Mouse (Mus musculus) limb, embryonic 14.5 days (tissue): Measurements from ENCODE around the gene Susd1. TPM values are rescaled to one million over a fixed set of nuclear protein-coding genes. Genes with fewer than 3 reads are reported as not detected.

ENCODE experiments used
- ATAC-seq: fragments of 200-750 bp; cut with Nextera tagmentation; 2 replicates; pipeline ENCODE4 v1.8.0; 2017; ENCODE audit warnings: low read depth, moderate number of reproducible peaks, moderate TSS enrichment; ENCODE audit not compliant: low FRiP score
- DNase-seq: peaks from one replicate; pipeline ENCODE4 v3.0.0-alpha.2; 2015; ENCODE audit warnings: low spot score
- H3K27ac ChIP-seq: fragments of 300-500 bp; sonication (generic); replicated peaks from 2 replicates; pipeline ENCODE4 v1.5.1; 2014; ENCODE audit warnings: low read depth, mild to moderate bottlenecking, low read length, moderate library complexity, mixed read lengths
- H3K27me3 ChIP-seq: fragments of 300-500 bp; sonication (generic); 2 replicates; pipeline ENCODE4 v1.6.1; 2014; ENCODE audit warnings: low read length, mixed read lengths; ENCODE audit not compliant: control insufficient read depth, insufficient read depth
- H3K36me3 ChIP-seq: fragments of 300-500 bp; sonication (generic); 2 replicates; pipeline ENCODE4 v1.6.1; 2014; ENCODE audit warnings: mild to moderate bottlenecking, low read length, moderate library complexity, mixed read lengths; ENCODE audit not compliant: control insufficient read depth, insufficient read depth
- H3K4me1 ChIP-seq: fragments of 300-500 bp; sonication (generic); 2 replicates; pipeline ENCODE4 v1.6.1; 2014; ENCODE audit warnings: antibody characterized with exemption, low read length, mixed read lengths; ENCODE audit not compliant: control insufficient read depth, insufficient read depth
- H3K4me2 ChIP-seq: fragments of 300-500 bp; sonication (generic); replicated peaks from 2 replicates; pipeline ENCODE4 v1.6.1; 2014; ENCODE audit warnings: low read depth, mild to moderate bottlenecking, low read length, moderate library complexity; ENCODE audit not compliant: severe bottlenecking
- H3K4me3 ChIP-seq: fragments of 300-500 bp; sonication (generic); replicated peaks from 2 replicates; pipeline ENCODE4 v1.5.1; 2014; ENCODE audit warnings: low read length
- H3K9ac ChIP-seq: fragments of 300-500 bp; sonication (generic); 2 replicates; pipeline ENCODE4 v1.6.1; 2014; ENCODE audit warnings: mild to moderate bottlenecking, low read depth, low read length, moderate library complexity; ENCODE audit not compliant: severe bottlenecking
- H3K9me3 ChIP-seq: fragments of 300-500 bp; sonication (generic); 2 replicates; pipeline ENCODE4 v1.6.1; 2016; ENCODE audit warnings: low read length; ENCODE audit not compliant: control insufficient read depth
- POLR2A ChIP-seq: fragments of 200-500 bp; IDR thresholded peaks from 2 replicates; pipeline ENCODE4 v1.8.0; 2012; ENCODE audit warnings: inconsistent platforms, mild to moderate bottlenecking, moderate library complexity, borderline replicate concordance; ENCODE audit not compliant: insufficient read depth, insufficient read length; ENCODE audit errors: extremely low read depth
- WGBS: fragments of 180-500 bp; shearing (Covaris S2); extraction: QIAGEN DNeasy Blood & Tissue Kit; methylation state at CpG from one replicate; pipeline ENCODE4 v1.1.7; 2014; 5-methylcytosine and 5-hydroxymethylcytosine counted together
- polyA plus RNA-seq, 2 experiments: library from polyadenylated mRNA; depleted of rRNA in 1 of 2; stranded (reverse) in 1 of 2; unstranded in 1 of 2; fragments of >200 nt; fragmentation: Nextera tagmentation in 1 of 2; extraction: Ambion mirVana in 1 of 2; gene quantifications; 2 replicates each; pipeline versions ENCODE4 v1.2.1 to v1.2.3; 2012 to 2014

Susd1 gene
- polyA plus RNA-seq, 2 experiments: 2.3 to 5.6 TPM

DNA sequence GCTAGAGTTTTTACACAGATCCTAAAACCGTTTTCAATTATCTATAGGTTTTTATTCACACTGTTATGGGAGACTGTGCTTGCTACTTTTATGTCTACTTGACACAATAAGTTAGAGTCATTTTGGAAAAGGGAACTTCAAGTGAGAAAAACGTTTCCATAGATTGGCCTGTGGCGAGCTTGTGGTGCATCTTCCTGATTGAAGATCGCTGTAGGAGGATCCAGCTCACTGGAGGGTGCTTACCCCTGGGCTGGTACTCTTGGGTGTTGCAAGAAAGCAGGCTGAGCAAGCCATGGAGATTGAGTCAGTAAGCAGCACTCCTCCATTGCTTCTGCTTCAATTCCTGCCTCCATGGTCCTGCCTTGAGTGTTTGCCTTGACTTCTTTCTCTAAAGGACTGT is 2.5 kb downstream of the Susd1 start:
- Histone ChIP-seq H3K4me3 (no peak overlapping the region), H3K4me1 (no peaks in the 10 kb centered on the region), H3K36me3 (no peaks in the 10 kb centered on the region), H3K9me3 (no peaks in the 10 kb centered on the region), H3K27ac (no peak overlapping the region), H3K4me2 (no peak overlapping the region), H3K9ac (no peak overlapping the region), H3K27me3 (peaks cover 14% of the 10 kb centered on the region; the same call in 1 of the 2 replicates)
- TF ChIP-seq POLR2A: no peak
- no peak for ATAC-seq
- 85% methylated on average over 4 of the region's 4 CpGs for WGBS
- no peak for DNase-seq

DNA sequence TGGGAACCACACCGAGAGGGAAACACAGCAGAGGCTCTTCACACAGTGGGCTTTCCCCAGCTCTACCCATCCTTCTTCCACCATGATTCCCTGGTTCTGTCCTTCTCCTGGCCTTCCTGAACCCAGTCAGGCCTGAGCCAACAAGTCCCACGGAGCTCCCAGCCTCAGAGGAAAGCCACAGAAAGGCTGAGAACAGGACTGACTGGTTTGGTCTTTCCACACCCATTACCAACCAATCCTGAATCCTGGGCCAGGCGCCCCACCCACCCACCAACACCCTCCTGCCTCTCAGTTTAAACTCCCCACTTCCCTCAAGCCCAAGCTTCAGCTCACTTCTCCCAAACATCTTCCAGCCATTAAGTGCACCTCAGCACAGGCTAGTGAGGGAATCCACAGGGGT is 4.4 kb downstream of the Susd1 start:
- no peaks in the 10 kb centered on the region for H3K9me3 ChIP-seq
- no peak for ATAC-seq
- H3K36me3 ChIP-seq: no peaks in the 10 kb centered on the region
- H3K27me3 ChIP-seq: peaks cover 10% of the 10 kb centered on the region; the same call in 1 of the 2 replicates
- no peak overlapping the region for H3K4me2 ChIP-seq
- peak; percentile 42 for DNase-seq
- H3K27ac ChIP-seq: no peak overlapping the region
- no peak overlapping the region for H3K4me3 ChIP-seq
- no peak for TF ChIP-seq POLR2A
- no peaks in the 10 kb centered on the region for H3K4me1 ChIP-seq
- no peak overlapping the region for H3K9ac ChIP-seq
- WGBS: 54% methylated on average over 3 of the region's 3 CpGs

GRCm38 (mm10) chr4:59429128-59429527 is 9.3 kb downstream of the Susd1 start:
- Histone ChIP-seq H3K27ac (no peak overlapping the region), H3K9ac (no peak overlapping the region), H3K4me1 (no peaks in the 10 kb centered on the region), H3K4me2 (no peak overlapping the region), H3K27me3 (no peaks in the 10 kb centered on the region), H3K4me3 (no peak overlapping the region), H3K36me3 (no peaks in the 10 kb centered on the region), H3K9me3 (no peaks in the 10 kb centered on the region)
- no peak for TF ChIP-seq POLR2A
- WGBS: 71% methylated on average over 6 of the region's 6 CpGs
- no peak for ATAC-seq
- no peak for DNase-seq

DNA sequence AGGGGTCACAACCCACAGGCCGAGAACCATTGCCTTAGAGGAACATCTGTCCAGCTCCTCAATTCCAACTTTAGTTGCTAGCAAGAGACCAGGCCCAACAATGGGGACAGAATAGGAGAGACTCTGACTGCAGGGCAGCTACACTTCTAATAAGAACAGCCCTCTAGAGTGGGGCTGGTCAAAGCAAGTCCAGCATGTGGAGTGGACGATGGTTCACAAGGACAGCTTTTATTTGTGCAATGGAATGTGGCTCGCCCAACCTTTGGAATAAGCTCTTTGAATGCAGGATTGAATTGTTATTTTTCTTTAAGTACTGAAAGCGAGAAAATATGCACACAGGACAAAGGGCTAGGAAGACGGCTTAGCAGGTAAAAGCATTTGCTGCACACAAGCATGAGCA is 12.0 kb downstream of the Susd1 start:
- H3K36me3 ChIP-seq: no peaks in the 10 kb centered on the region
- WGBS: 87% methylated on average over 5 of the region's 5 CpGs
- no peak overlapping the region for H3K9ac ChIP-seq

DNA sequence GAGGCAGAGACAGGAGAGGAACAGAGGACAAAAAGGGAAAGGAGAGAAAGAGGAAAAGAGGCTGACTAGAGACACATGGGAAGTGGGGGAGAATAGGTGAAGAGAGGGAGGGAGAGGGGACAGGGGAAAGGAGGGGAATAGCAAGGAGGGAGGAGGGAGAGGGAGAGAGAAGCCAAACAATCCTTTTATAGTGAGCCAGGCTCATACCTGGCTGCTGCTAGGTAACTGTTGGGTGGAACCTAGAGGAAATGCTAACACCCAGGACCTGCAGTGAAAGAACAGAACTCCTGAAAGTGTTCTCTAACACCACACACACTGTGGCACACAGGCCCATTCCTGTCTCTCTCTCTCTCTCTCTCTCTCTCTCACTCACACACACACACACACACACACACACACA is 15.6 kb downstream of the Susd1 start:
- H3K9ac ChIP-seq: no peak overlapping the region
- no peak overlapping the region for H3K4me3 ChIP-seq
- ATAC-seq (no peak), DNase-seq (no peak)
- no peaks in the 10 kb centered on the region for H3K27me3 ChIP-seq
- TF ChIP-seq POLR2A: no peak
- no peaks in the 10 kb centered on the region for H3K9me3 ChIP-seq
- no peak overlapping the region for H3K27ac ChIP-seq
- no peaks in the 10 kb centered on the region for H3K36me3 ChIP-seq
- H3K4me2 ChIP-seq: no peak overlapping the region
- no peaks in the 10 kb centered on the region for H3K4me1 ChIP-seq

More for the DNA sequence above, 12.0 kb downstream of the Susd1 start:
- no peaks in the 10 kb centered on the region for H3K27me3 ChIP-seq
- no peaks in the 10 kb centered on the region for H3K9me3 ChIP-seq
- no peaks in the 10 kb centered on the region for H3K4me1 ChIP-seq
- no peak overlapping the region for H3K4me2 ChIP-seq
- DNase-seq: no peak
- no peak overlapping the region for H3K4me3 ChIP-seq
- no peak for TF ChIP-seq POLR2A
- ATAC-seq: no peak
- no peak overlapping the region for H3K27ac ChIP-seq

- 44% methylated on average over 5 of the region's 5 CpGs for WGBS
- H3K4me3 ChIP-seq: no peak overlapping the region
- no peak overlapping the region for H3K4me2 ChIP-seq
- H3K27me3 ChIP-seq: no peaks in the 10 kb centered on the region
- ATAC-seq (no peak), DNase-seq (no peak)
- no peaks in the 10 kb centered on the region for H3K36me3 ChIP-seq
- no peaks in the 10 kb centered on the region for H3K9me3 ChIP-seq
- no peaks in the 10 kb centered on the region for H3K4me1 ChIP-seq
- H3K9ac ChIP-seq: no peak overlapping the region
- no peak overlapping the region for H3K27ac ChIP-seq
- no peak for TF ChIP-seq POLR2A
Observed at GRCm38 (mm10) chr4:59422025-59422783, 16.2 kb downstream of the Susd1 start.
